Mouse (Mus musculus) testis, adult 2 months (tissue): ENCODE data around the gene Gm13285. TPM values are rescaled to one million over a fixed set of nuclear protein-coding genes. Genes with fewer than 3 reads are reported as not detected.
"Not testable (repeated sequence)": the region's sequence is repeated elsewhere in the genome, so short reads cannot be mapped to it uniquely, and the experiment has no call there.

Experiments used
- H3K27ac ChIP-seq: fragments of 200-500 bp; 2 replicates; pipeline ENCODE4 v1.5.1; 2012; ENCODE audit warnings: low read depth, low read length; ENCODE audit not compliant: control insufficient read depth, insufficient read depth
- H3K27me3 ChIP-seq: fragments of 200-500 bp; 2 replicates; pipeline ENCODE4 v1.6.1; 2012; ENCODE audit warnings: mild to moderate bottlenecking, low read length, moderate library complexity; ENCODE audit not compliant: control insufficient read depth, insufficient read depth
- H3K36me3 ChIP-seq: fragments of 200-500 bp; 2 replicates; pipeline ENCODE4 v1.6.1; 2012; ENCODE audit warnings: mild to moderate bottlenecking, low read length; ENCODE audit not compliant: control insufficient read depth, insufficient read depth
- H3K4me1 ChIP-seq: fragments of 200-500 bp; 2 replicates; pipeline ENCODE4 v1.6.1; 2012; ENCODE audit warnings: low read length; ENCODE audit not compliant: control insufficient read depth, insufficient read depth
- H3K4me3 ChIP-seq: fragments of 200-500 bp; 2 replicates; pipeline ENCODE4 v1.5.1; 2012; ENCODE audit warnings: low read depth, mild to moderate bottlenecking, low read length, moderate library complexity, mixed read lengths; ENCODE audit not compliant: control insufficient read depth
- CTCF ChIP-seq: fragments of 200-500 bp; IDR thresholded peaks from 2 replicates; pipeline ENCODE4 v1.5.1; 2012; ENCODE audit warnings: low read depth, mild to moderate bottlenecking, inconsistent platforms, low read length, moderate library complexity; ENCODE audit not compliant: control insufficient read depth, insufficient read depth, insufficient replicate concordance
- POLR2A ChIP-seq: fragments of 200-500 bp; IDR thresholded peaks from 2 replicates; pipeline ENCODE4 v1.6.1; 2012; ENCODE audit warnings: low read depth, mild to moderate bottlenecking, inconsistent platforms, low read length, moderate library complexity; ENCODE audit not compliant: control insufficient read depth
- polyA plus RNA-seq: library from polyadenylated mRNA; depleted of rRNA; stranded (reverse); fragments of >200 nt; gene quantifications from 2 replicates; pipeline ENCODE4 v1.2.3, GENCODE M21; 2012

The Gm13285 gene
- polyA plus RNA-seq, 1 experiment = not detected

DNA sequence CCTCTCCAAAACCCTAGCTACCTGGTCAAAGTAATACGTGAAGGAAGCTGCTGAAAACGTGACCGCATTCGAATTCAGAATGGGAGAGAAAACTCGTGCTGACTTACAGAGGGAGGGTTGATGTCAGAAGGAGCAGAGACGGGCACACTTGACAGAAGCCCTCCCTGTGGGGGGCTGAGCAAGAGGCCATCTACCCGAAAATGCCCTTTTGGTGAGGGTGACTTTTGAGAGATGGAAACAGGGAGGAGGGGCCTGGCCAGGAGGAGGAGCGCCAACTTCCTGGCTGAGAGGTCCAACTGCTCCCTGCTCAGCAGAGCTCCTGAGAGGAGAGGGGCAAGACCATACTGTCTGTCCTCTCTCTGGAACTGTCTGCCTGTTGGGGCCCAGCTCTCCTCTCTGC, 5.8 kb downstream of the Gm13285 start, which contains the start of gene Gm13288:
Gene Gm13288 (plus strand): TSS at position 301 of the 400 bp plus-strand sequence.
- H3K27ac ChIP-seq, H3K4me1 ChIP-seq, H3K4me3 ChIP-seq: not testable (repeated sequence)

DNA sequence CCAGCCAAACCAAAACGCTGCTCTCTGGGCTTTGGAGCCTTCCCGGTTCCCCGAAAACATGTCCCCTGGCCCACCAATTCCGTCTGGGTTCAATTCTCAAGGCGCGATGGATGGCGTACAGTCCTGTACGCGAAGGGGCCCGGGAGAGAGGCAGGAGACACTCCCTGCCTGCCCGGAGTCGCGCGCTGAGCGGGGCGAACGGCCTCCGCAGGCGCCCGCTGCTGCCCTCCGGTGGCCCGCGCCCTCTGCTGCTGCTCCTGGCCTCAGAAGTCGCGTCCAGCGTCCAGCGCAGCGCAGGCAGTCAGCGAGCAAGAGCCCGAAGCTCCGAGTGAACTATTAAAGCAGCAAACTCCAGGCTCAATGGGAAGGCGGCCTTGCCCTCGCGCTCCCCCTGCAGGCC, 6.3 kb downstream of the Gm13285 start:
- H3K36me3 ChIP-seq, H3K27me3 ChIP-seq, H3K4me3 ChIP-seq, H3K4me1 ChIP-seq, H3K27ac ChIP-seq: not testable (repeated sequence)

More for the DNA sequence above, 5.8 kb downstream of the Gm13285 start, which contains the start of gene Gm13288:
- not testable (repeated sequence) for H3K27me3 ChIP-seq, H3K36me3 ChIP-seq

DNA sequence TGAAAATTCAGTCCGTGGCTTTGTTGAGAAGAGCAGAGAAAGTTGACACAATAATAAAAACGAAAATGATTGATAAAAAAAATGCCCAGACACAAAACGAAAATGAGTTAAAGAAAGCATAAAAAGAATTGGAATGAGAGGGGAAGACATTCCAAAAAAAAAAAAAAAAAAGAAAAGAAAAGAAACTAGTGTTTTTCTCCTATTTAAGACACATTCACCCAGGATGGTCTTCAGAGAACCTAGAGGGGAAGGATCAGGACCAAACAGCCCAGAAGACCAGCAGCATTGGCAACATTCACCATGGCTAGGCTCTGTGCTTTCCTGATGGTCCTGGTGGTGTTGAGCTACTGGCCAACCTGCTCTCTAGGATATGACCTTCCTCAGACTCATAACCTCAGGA, 16.5 kb downstream of the Gm13285 start, which contains the start of gene Ifna7:
Gene Ifna7 (plus strand): TSS at position 301 of the 400 bp plus-strand sequence.
- no peaks in the 10 kb centered on the region for H3K4me1 ChIP-seq
- H3K36me3 ChIP-seq = no peaks in the 10 kb centered on the region
- H3K27ac ChIP-seq = no peak within 1 kb of the TSS
- no peaks in the 10 kb centered on the region for H3K27me3 ChIP-seq
- H3K4me3 ChIP-seq = no peak within 1 kb of the TSS
- TF ChIP-seq CTCF (no peak), POLR2A (no peak)

- Histone ChIP-seq H3K4me3 (no peak within 1 kb of the TSS), H3K36me3 (no peaks in the 10 kb centered on the region), H3K27ac (no peak within 1 kb of the TSS), H3K27me3 (no peaks in the 10 kb centered on the region), H3K4me1 (no peaks in the 10 kb centered on the region)
- TF ChIP-seq CTCF (no peak), POLR2A (no peak)
Observed at GRCm38 (mm10) chr4:88819659-88820058, 20.2 kb downstream of the Gm13285 start, which contains the start of gene Ifna11. Ifna11 (plus strand) TSS chr4:88819959.

DNA sequence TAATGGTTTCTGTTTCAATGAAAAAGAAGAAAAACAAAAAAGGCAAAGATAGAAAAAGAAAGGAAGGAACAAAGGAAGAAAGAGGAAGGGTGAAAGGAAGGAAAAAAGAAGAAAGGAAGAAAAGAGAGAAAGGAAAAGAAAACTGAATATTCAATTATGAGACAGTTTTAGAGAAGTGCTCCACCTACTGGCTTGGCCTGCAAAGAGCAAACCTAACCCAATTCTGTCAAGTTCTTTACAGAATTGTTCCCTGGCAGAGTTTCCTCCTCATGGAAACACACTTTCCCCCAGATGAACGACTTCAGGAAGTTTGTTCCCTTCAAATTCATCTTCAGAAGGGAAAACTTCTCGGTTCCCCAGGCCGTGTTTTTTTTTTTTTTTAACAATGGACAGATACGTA, 23.5 kb downstream of the Gm13285 start:
- Histone ChIP-seq H3K36me3 (no peaks in the 10 kb centered on the region), H3K27me3 (no peaks in the 10 kb centered on the region), H3K27ac (no peak overlapping the region), H3K4me1 (no peaks in the 10 kb centered on the region), H3K4me3 (no peak overlapping the region)
- no peak for TF ChIP-seq POLR2A
- TF ChIP-seq CTCF = no peak

GRCm38 (mm10) chr4:88827116-88827515, 27.7 kb downstream of the Gm13285 start, which contains the start of gene Ifna6:
Ifna6 (plus strand) TSS chr4:88827416.
- not testable (repeated sequence) for H3K36me3 ChIP-seq

GRCm38 (mm10) chr4:88830523-88830922, 31.1 kb downstream of the Gm13285 start:
- H3K27me3 ChIP-seq = no peaks in the 10 kb centered on the region
- TF ChIP-seq CTCF (no peak), POLR2A (no peak)
- no peak overlapping the region for H3K4me3 ChIP-seq
- H3K27ac ChIP-seq = no peak overlapping the region
- no peaks in the 10 kb centered on the region for H3K4me1 ChIP-seq
- H3K36me3 ChIP-seq = no peaks in the 10 kb centered on the region

More at GRCm38 (mm10) chr4:88827116-88827515, 27.7 kb downstream of the Gm13285 start, which contains the start of gene Ifna6:
- H3K27me3 ChIP-seq, H3K4me1 ChIP-seq, H3K4me3 ChIP-seq, H3K27ac ChIP-seq: not testable (repeated sequence)

DNA sequence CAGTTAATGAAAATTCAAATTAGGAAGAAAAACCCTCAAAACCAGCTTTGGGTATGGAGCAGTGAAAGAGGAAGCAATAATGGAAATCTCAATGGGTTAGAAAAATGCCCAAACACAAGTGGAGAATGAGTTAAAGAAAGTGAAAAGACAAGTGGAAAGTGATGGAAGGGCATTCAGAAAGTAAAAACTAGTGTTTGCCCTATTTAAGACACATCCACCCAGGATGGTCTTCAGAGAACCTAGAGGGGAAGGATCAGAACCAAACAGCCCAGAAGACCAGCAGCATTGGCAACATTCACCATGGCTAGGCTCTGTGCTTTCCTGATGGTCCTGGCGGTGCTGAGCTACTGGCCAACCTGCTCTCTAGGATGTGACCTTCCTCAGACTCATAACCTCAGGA, 35.8 kb downstream of the Gm13285 start, which contains the start of gene Ifna5:
Gene Ifna5 (plus strand): TSS at position 301 of the 400 bp plus-strand sequence.
- not testable (repeated sequence) for H3K4me1 ChIP-seq, H3K36me3 ChIP-seq, H3K4me3 ChIP-seq, H3K27me3 ChIP-seq, H3K27ac ChIP-seq
